Mouse (Mus musculus) kidney, adult 2 months (tissue): ENCODE results near the gene Cabp4.

Experiments
- CTCF ChIP-seq: fragments of 200-500 bp; conservative IDR thresholded peaks from 2 replicates; pipeline ENCODE4 v1.5.1; 2011; ENCODE audit warnings: low read depth, mild to moderate bottlenecking, control low read depth, low read length, moderate library complexity, mixed read lengths; ENCODE audit not compliant: insufficient read depth, insufficient read length
- POLR2A ChIP-seq: fragments of 200-500 bp; IDR thresholded peaks from one replicate; pipeline ENCODE4 v1.6.1; 2011; ENCODE audit warnings: low read depth, low read length, control low read depth

GRCm38 (mm10) chr19:4122411-4123370, 21.1 kb downstream of the Cabp4 start:
- no peak for TF ChIP-seq POLR2A
- TF ChIP-seq CTCF: no peak
